Comparison of ENCODE assay signal across 8 mouse cellular contexts in the genomic region with DNA sequence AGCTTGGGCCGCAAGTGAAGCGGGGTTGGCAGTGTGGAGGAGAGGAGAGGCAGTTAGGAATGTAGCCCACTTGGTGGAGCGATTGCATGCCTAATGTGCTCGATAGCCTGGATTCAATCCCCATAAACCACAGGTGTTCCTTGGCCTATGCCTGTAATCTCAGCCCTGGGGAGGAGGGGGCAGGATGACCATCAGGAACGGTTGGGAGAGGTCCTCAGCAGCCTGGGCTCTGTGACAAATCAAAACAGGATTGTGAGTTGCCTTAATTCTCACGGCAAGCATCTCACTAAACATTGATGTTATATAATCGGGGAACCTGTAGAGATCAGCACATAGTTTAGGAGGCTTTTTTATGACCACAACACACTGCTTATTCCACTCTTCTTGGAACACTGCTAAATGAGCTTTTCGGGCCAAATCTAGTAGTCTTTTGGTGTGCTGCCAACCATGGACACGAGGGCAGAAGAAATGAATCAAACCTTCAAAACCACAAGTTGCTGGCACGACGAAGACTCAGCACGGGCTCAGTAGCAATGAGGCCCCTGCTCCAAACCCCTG. TPM values are rescaled to one million over a fixed set of nuclear protein-coding genes. Genes with fewer than 3 reads are reported as not detected.
DNase-seq lines count a peak whose midpoint lies in the region; ATAC-seq and TF ChIP-seq lines count a peak whose summit lies in the region.

No protein-coding gene starts in this region.

- DNase-seq in gastrocnemius, postnatal 25 days: peak; percentile 20
- no peak for DNase-seq in gastrocnemius, postnatal 10 days
- DNase-seq in 3T3-L1 (ENCODE audit: low read depth, low spot score): peak; percentile 80
- peak; percentile 69 for DNase-seq in brain, embryonic 14.5 days (ENCODE audit: low read depth)
- peak; percentile 25 for DNase-seq in kidney, postnatal 10 days
- DNase-seq in lung, postnatal 36 days: peak; percentile 39
- no peak for DNase-seq in thymus, postnatal 25 days

- peak; percentile 13; the same call in 1 of the 2 replicates for TF ChIP-seq CTCF in brain, embryonic 14.5 days (IDR thresholded peaks at IDR 0.05; ENCODE audit: borderline replicate concordance, extremely low read depth, insufficient read depth, insufficient read length)

- ATAC-seq in activated CD4-positive, CD25-positive, alpha-beta regulatory T cell, adult 4 months: no peak

- no peak for TF ChIP-seq POLR2A in brain, embryonic 14.5 days (IDR thresholded peaks at IDR 0.05; ENCODE audit: borderline replicate concordance, extremely low read depth, insufficient read depth, insufficient read length, poor library complexity, severe bottlenecking)

RNA-seq across cellular contexts. Expression of gene Ccar1, which starts 55.1 kb away (rescaled TPM):
- 10 to 100 TPM; 26.4 to 28.8 TPM for total RNA-seq in gastrocnemius, postnatal 25 days (2021)
- total RNA-seq in gastrocnemius, postnatal 10 days (2021): 10 to 100 TPM; 38.6 to 52.3 TPM
- 87.2 and 95.7 TPM in 2 replicates for polyA plus RNA-seq in brain, embryonic 14.5 days (2012; rRNA removed)
- polyA plus RNA-seq in activated CD4-positive, CD25-positive, alpha-beta regulatory T cell, adult 4 months (2017; shearing (Covaris generic)): 100 to 1,000 TPM; 111 to 132 TPM

Comparison
In these comparisons a context has a peak if more than half of its experiments do, and no peak if none do; other contexts are left out.
1. DNase-seq: peak in gastrocnemius, postnatal 25 days (single experiment), 3T3-L1 (single experiment), brain, embryonic 14.5 days (single experiment), kidney, postnatal 10 days (single experiment) and lung, postnatal 36 days (single experiment); none in gastrocnemius, postnatal 10 days (single experiment) and thymus, postnatal 25 days (single experiment).